Mouse (Mus musculus) erythroblast, embryonic 14.5 days (primary cell): ENCODE measurements around the gene Lysmd1. TPM values are rescaled to one million over a fixed set of nuclear protein-coding genes. Genes with fewer than 3 reads are reported as not detected.
"Not testable (repeated sequence)": the region's sequence is repeated elsewhere in the genome, so short reads cannot be mapped to it uniquely, and the experiment has no call there.

Experiments used
- H3K27me3 ChIP-seq: 2 replicates; pipeline ENCODE4 v1.6.1; 2012; ENCODE audit warnings: inconsistent platforms; ENCODE audit not compliant: control insufficient read depth
- H3K36me3 ChIP-seq: 2 replicates; pipeline ENCODE4 v1.6.1; 2012; ENCODE audit warnings: mild to moderate bottlenecking, inconsistent platforms; ENCODE audit not compliant: control insufficient read depth
- H3K4me1 ChIP-seq: 2 replicates; pipeline ENCODE4 v1.6.1; 2012; ENCODE audit warnings: inconsistent platforms; ENCODE audit not compliant: control insufficient read depth
- H3K4me3 ChIP-seq: replicated peaks from 2 replicates; pipeline ENCODE3; 2012; ENCODE audit warnings: moderate library complexity, mild to moderate bottlenecking, inconsistent platforms
- H3K9me3 ChIP-seq: 2 replicates; pipeline ENCODE4 v1.6.1; 2012; ENCODE audit warnings: low read length, inconsistent platforms, mixed read lengths; ENCODE audit not compliant: control insufficient read depth
- GATA1 ChIP-seq: IDR thresholded peaks from 2 replicates; pipeline ENCODE4 v1.6.1; 2012; ENCODE audit warnings: low read length, inconsistent platforms, mixed read lengths
- TAL1 ChIP-seq: IDR thresholded peaks from 3 replicates; pipeline ENCODE4 v1.6.1; 2012; ENCODE audit warnings: low read length, inconsistent platforms, mixed read lengths
- polyA plus RNA-seq: library from polyadenylated mRNA; stranded (reverse); fragments of >175 nt; gene quantifications from 2 replicates; pipeline ENCODE4 v1.2.3, GENCODE M21; 2012

Gene Lysmd1
- polyA plus RNA-seq, result 0.90 and 1.1 TPM in 2 replicates

DNA sequence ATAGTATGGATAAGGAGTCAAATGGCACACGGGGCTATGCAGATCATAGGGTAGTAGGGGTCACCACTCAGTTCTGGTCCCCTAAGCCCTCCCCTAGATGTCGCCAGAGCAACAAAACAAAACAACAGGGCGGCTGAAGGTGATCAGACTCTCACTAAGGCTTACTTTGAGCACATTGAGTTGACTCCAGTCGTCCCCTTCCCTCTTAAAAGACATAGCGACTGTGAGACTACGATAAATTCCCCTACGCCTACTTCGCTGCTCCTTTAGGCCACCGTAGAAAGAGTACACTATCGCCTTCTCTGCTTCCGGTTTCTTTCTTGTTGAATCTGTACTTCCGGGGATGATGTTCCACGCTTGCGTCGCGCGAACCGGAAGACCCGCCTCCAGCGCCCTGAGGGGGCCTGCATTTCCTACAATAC is at the start of gene Lysmd1, which contains the start of gene Scnm1:
Gene Lysmd1, plus strand, starts transcription at position 409 of the 422 bp plus-strand sequence.
Gene Scnm1, minus strand, starts transcription at position 332 of the 422 bp plus-strand sequence.
- H3K27me3 ChIP-seq, result no peaks in the 10 kb centered on the region
- H3K4me1 ChIP-seq, result peaks cover 32% of the 10 kb centered on the region
- peak within 1 kb of the TSS; percentile 96 for H3K4me3 ChIP-seq
- TF ChIP-seq GATA1 (no peak), TAL1 (no peak)
- H3K9me3 ChIP-seq, result peaks cover 3% of the 10 kb centered on the region; the same call in 1 of the 2 replicates
- H3K36me3 ChIP-seq, result peaks cover 40% of the 10 kb centered on the region

GRCm38 (mm10) chr3:95088071-95088470 is 45.8 kb upstream of the Lysmd1 start:
- no peaks in the 10 kb centered on the region for H3K9me3 ChIP-seq
- H3K4me3 ChIP-seq, result no peak overlapping the region
- TF ChIP-seq GATA1 (no peak), TAL1 (no peak)
- no peaks in the 10 kb centered on the region for H3K4me1 ChIP-seq
- H3K27me3 ChIP-seq, result no peaks in the 10 kb centered on the region
- H3K36me3 ChIP-seq, result peaks cover 47% of the 10 kb centered on the region

DNA sequence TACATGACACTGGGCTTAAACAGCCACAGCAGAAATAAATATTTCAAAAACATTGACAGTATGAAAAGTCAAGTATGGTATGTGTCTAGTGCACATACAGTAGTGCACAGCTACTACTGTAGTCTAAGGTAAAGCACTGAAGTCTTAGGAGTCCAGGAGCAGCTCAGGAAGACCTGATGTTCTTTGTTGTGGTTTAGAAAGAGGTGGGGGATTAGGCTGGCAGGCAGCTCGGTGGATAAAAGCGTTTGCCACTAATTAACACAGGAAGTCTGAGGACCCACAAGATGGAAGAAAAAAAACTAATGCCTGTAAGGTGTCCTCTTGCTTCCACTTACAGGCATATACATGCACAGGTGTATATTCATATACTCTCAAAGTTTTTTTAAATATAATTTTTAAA is 33.0 kb upstream of the Lysmd1 start:
- Histone ChIP-seq H3K27me3 (no peaks in the 10 kb centered on the region), H3K4me1 (peaks cover 43% of the 10 kb centered on the region), H3K9me3 (no peaks in the 10 kb centered on the region), H3K4me3 (no peak overlapping the region), H3K36me3 (peaks cover 71% of the 10 kb centered on the region)
- TF ChIP-seq TAL1 (no peak), GATA1 (no peak)

GRCm38 (mm10) chr3:95105121-95105520 is 28.8 kb upstream of the Lysmd1 start:
- no peaks in the 10 kb centered on the region for H3K27me3 ChIP-seq
- H3K4me3 ChIP-seq, result peak overlapping the region; percentile 87
- H3K36me3 ChIP-seq, result peaks cover 33% of the 10 kb centered on the region
- peaks cover 67% of the 10 kb centered on the region for H3K4me1 ChIP-seq
- H3K9me3 ChIP-seq, result no peaks in the 10 kb centered on the region
- TF ChIP-seq GATA1 (no peak), TAL1 (no peak)

GRCm38 (mm10) chr3:95105586-95106337 is 28.1 kb upstream of the Lysmd1 start:
- H3K9me3 ChIP-seq, result no peaks in the 10 kb centered on the region
- no peak for TF ChIP-seq GATA1
- TF ChIP-seq TAL1, result no peak
- H3K4me3 ChIP-seq, result peak overlapping the region; percentile 87
- no peaks in the 10 kb centered on the region for H3K27me3 ChIP-seq
- H3K4me1 ChIP-seq, result peaks cover 70% of the 10 kb centered on the region
- peaks cover 31% of the 10 kb centered on the region for H3K36me3 ChIP-seq

GRCm38 (mm10) chr3:95106338-95107117 is 27.4 kb upstream of the Lysmd1 start, which contains the start of gene Pip5k1a:
Gene Pip5k1a (minus strand): TSS chr3:95106930.
- H3K27me3 ChIP-seq, result no peaks in the 10 kb centered on the region
- peaks cover 72% of the 10 kb centered on the region for H3K4me1 ChIP-seq
- peak within 1 kb of the TSS; percentile 87 for H3K4me3 ChIP-seq
- H3K9me3 ChIP-seq, result no peaks in the 10 kb centered on the region
- peaks cover 23% of the 10 kb centered on the region for H3K36me3 ChIP-seq
- TF ChIP-seq TAL1 (no peak), GATA1 (peak; percentile 10; the same call in 1 of the 2 replicates)

DNA sequence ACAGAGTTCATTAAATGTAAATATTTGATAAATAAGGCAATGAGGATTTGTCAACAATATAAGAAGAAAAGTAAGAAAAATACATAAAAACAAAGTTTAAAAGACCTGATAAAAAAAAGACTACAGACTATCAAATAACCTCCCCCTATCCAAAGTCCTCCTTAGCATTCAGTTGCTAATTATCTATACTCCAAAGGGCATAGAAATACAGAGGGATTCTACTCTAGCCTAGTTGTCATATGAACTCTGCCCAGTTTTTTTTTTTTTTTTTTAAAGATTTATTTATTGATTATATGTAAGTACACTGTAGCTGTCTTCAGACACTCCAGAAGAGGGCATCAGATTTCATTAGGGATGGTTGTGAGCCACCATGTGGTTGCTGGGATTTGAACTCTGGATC is 26.6 kb upstream of the Lysmd1 start:
- peaks cover 15% of the 10 kb centered on the region for H3K36me3 ChIP-seq
- not testable (repeated sequence) for H3K27me3 ChIP-seq, H3K9me3 ChIP-seq
- peaks cover 71% of the 10 kb centered on the region for H3K4me1 ChIP-seq
- peak overlapping the region; percentile 87 for H3K4me3 ChIP-seq

DNA sequence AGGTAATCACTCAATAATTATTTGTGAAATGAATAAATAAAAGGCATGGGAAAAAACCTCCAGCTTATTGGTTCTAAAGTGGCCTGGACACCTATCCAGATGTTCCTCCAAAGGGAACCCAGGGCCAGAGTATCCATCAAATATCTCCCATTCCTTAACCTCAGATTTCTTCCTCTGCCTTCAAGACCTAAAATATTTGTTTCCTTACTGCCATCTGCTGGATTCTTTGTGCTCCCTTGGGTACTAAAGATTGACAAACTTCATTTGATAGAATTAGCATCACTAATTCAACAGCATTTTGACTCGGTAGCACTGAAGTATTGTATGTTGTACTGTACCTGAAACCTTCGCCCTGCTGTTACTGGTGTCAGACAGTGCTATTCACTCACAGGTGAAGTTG is 26.0 kb upstream of the Lysmd1 start:
- Histone ChIP-seq H3K4me1 (peaks cover 71% of the 10 kb centered on the region), H3K4me3 (no peak overlapping the region), H3K36me3 (peaks cover 12% of the 10 kb centered on the region), H3K27me3 (no peaks in the 10 kb centered on the region), H3K9me3 (no peaks in the 10 kb centered on the region)
- no peak for TF ChIP-seq TAL1
- no peak for TF ChIP-seq GATA1

GRCm38 (mm10) chr3:95110911-95111726 is 22.8 kb upstream of the Lysmd1 start, which contains the start of gene Vps72:
Gene Vps72 (plus strand): TSS chr3:95111022.
- no peak for TF ChIP-seq TAL1
- TF ChIP-seq GATA1, result no peak
- peaks cover 50% of the 10 kb centered on the region for H3K4me1 ChIP-seq
- peaks cover 20% of the 10 kb centered on the region for H3K36me3 ChIP-seq

More at GRCm38 (mm10) chr3:95110911-95111726, 22.8 kb upstream of the Lysmd1 start, which contains the start of gene Vps72:
- H3K4me3 ChIP-seq, result peak within 1 kb of the TSS; percentile 94
- no peaks in the 10 kb centered on the region for H3K9me3 ChIP-seq
- no peaks in the 10 kb centered on the region for H3K27me3 ChIP-seq
